Mouse (Mus musculus) liver, embryonic 14.5 days (tissue): Measurements from ENCODE around the gene Kansl1.

Source experiments
- CTCF ChIP-seq: IDR thresholded peaks from 2 replicates; pipeline ENCODE4 v1.5.1; 2016; ENCODE audit warnings: antibody characterized with exemption, low read depth, control low read depth
- EP300 ChIP-seq: IDR thresholded peaks from 2 replicates; pipeline ENCODE4 v1.6.1; 2016; ENCODE audit warnings: antibody characterized with exemption, low read depth

GRCm38 (mm10) chr11:104479505-104479904 is 10.8 kb upstream of the Kansl1 start:
- no peak for TF ChIP-seq EP300
- no peak for TF ChIP-seq CTCF
